Mouse (Mus musculus) ES-Bruce4 (cell line): ENCODE measurements around the gene Mut.

Experiments used
- CTCF ChIP-seq: IDR thresholded peaks from one replicate; pipeline ENCODE4 v1.8.1; 2011; ENCODE audit warnings: low read depth, low read length
- EP300 ChIP-seq: IDR thresholded peaks from 2 replicates; pipeline ENCODE4 v1.6.1; 2011; ENCODE audit warnings: low read depth, low read length; ENCODE audit not compliant: insufficient read depth
- POLR2A ChIP-seq: IDR thresholded peaks from one replicate; pipeline ENCODE4 v1.8.1; 2011; ENCODE audit warnings: low read length; ENCODE audit not compliant: insufficient read depth

DNA sequence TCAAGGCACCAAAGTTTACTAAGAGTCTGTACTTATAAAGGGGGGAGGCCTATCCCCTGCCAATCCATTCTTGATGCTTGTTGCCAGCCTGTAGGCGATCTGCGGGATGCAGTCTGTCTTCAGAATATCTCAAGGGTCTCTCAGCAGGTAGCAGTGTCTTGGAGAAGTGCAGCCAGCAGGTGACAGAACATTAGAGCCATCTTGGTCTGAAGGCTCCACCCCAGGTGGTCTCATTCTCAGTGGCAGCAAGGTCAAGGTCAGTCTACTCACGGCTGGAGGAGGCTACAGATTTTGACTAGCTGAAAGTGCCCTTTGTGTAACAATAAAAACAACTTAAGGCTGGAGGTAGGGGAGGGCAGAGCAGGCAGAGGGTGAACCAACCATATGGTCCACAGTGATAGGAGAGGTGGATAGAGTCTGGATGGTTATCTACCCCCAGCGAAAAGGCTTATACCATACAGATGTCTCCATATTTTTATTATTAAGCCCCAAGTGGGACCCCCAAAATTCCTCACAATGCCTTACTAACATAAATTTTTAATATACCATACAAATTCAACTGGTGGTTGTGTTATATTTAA, 34.6 kb upstream of the Mut start:
- TF ChIP-seq POLR2A: no peak
- TF ChIP-seq CTCF: no peak
- TF ChIP-seq EP300: peak; percentile 97
